Mouse (Mus musculus): ENCODE results near the gene Lzts2. TPM values are rescaled to one million over a fixed set of nuclear protein-coding genes. Genes with fewer than 3 reads are reported as not detected.
"Not testable (repeated sequence)": the region's sequence is repeated elsewhere in the genome, so short reads cannot be mapped to it uniquely, and the experiment has no call there.

Gene Lzts2
- polyA plus RNA-seq, 1 experiment from 2014 or later, result 13.2 TPM

- no peak for DNase-seq (ENCODE audit: low spot score)
These were observed 10.6 kb downstream of the Lzts2 start for GRCm38 (mm10) chr19:45024775-45025174.

- DNase-seq (ENCODE audit: low spot score), result no peak
These were observed 11.8 kb downstream of the Lzts2 start for GRCm38 (mm10) chr19:45025937-45026568.

- no peak for DNase-seq (ENCODE audit: low spot score)
These were observed 12.9 kb downstream of the Lzts2 start for GRCm38 (mm10) chr19:45026958-45027670.

GRCm38 (mm10) chr19:45027848-45028247 lies 13.6 kb downstream of the Lzts2 start:
- DNase-seq (ENCODE audit: low spot score), result no peak

GRCm38 (mm10) chr19:45028746-45029145 lies 14.5 kb downstream of the Lzts2 start:
- DNase-seq (ENCODE audit: low spot score), result no peak

GRCm38 (mm10) chr19:45029571-45029970 lies 15.4 kb downstream of the Lzts2 start:
- DNase-seq (ENCODE audit: low spot score), result no peak

GRCm38 (mm10) chr19:45030111-45030510 lies 15.9 kb downstream of the Lzts2 start:
- peak; percentile 60 for DNase-seq (ENCODE audit: low spot score)

- peak; percentile 86 for DNase-seq (ENCODE audit: low spot score)
These were observed 16.8 kb downstream of the Lzts2 start for GRCm38 (mm10) chr19:45030746-45031693.

GRCm38 (mm10) chr19:45031780-45032179 lies 17.6 kb downstream of the Lzts2 start:
- DNase-seq (ENCODE audit: low spot score), result peak; percentile 67

- DNase-seq (ENCODE audit: low spot score), result no peak
These were observed 18.5 kb downstream of the Lzts2 start for GRCm38 (mm10) chr19:45032570-45033332.

- DNase-seq (ENCODE audit: low spot score), result peak; percentile 48
These were observed 22.7 kb downstream of the Lzts2 start for GRCm38 (mm10) chr19:45036867-45037266.

- not testable (repeated sequence) for DNase-seq (ENCODE audit: low spot score)
These were observed 24.0 kb downstream of the Lzts2 start for GRCm38 (mm10) chr19:45038198-45038597.

GRCm38 (mm10) chr19:45040214-45040613 lies 26.0 kb downstream of the Lzts2 start:
- DNase-seq (ENCODE audit: low spot score), result no peak

GRCm38 (mm10) chr19:45044389-45044927 lies 30.2 kb downstream of the Lzts2 start:
- peak; percentile 54 for DNase-seq (ENCODE audit: low spot score)

GRCm38 (mm10) chr19:45045236-45045635 lies 31.0 kb downstream of the Lzts2 start:
- DNase-seq (ENCODE audit: low spot score), result no peak

GRCm38 (mm10) chr19:45045651-45046050 lies 31.4 kb downstream of the Lzts2 start, which contains the start of gene Pdzd7:
Gene Pdzd7 (minus strand): TSS chr19:45045717.
- DNase-seq (ENCODE audit: low spot score), result no peak

- DNase-seq (ENCODE audit: low spot score), result peak; percentile 83
These were observed 32.5 kb downstream of the Lzts2 start for GRCm38 (mm10) chr19:45046523-45047321.

- DNase-seq (ENCODE audit: low spot score), result peak; percentile 91
These were observed 33.3 kb downstream of the Lzts2 start, which contains the start of gene Sfxn3 for GRCm38 (mm10) chr19:45047417-45047934. Gene Sfxn3 (plus strand): TSS chr19:45047503.

- DNase-seq (ENCODE audit: low spot score), result peak; percentile 60
These were observed 33.9 kb downstream of the Lzts2 start for GRCm38 (mm10) chr19:45047935-45048643.
